Mouse (Mus musculus): Measurements from ENCODE around the gene Sorcs3.

Gene Sorcs3

DNA sequence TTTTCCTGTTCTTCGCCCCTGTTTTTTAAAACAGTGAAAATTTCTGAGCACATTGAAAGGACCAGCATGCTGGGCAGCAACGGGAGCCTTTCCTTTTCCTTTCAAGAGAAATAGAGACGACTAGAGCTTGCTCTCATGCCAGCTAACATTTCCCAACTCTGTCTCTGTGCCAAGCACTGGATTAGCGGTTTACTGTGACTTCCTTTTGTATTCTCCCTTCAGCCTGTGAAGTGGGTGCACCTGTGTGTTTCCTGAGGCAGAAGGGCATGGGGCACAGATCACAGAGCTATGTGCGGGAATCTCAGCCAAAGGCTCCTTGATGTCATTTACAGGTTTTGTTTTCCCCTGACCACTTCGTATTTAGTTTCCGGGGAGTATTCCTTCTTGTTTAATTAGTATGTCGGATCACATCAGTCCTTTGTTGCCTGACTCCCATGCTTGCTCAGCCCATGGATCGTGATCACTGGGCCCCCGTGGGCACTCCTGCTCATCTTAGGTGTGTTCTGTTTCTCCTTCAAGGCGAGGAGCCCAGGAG, 172.2 kb downstream of the Sorcs3 start:
- DNase-seq (ENCODE audit: low spot score), result no peak

DNA sequence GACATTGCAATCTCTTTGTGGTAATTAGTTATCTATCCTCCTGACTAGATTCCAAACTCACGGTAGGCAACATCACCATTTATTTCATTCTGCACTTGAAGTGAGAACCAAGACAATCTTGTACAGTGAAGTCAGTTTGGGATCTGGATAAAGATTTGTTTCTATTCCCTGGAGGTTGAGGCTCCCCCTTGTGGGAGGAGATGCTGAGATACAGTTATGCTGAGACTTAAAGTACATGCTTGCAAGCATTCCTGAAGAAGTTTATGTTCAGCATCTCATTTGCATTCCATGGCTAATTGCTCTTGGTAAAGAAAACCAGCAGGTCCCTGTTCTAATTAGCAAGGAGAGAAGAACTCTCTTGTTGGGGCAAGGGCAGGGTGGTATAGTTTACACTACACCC, 185.7 kb downstream of the Sorcs3 start:
- no peak for DNase-seq (ENCODE audit: low spot score)

DNA sequence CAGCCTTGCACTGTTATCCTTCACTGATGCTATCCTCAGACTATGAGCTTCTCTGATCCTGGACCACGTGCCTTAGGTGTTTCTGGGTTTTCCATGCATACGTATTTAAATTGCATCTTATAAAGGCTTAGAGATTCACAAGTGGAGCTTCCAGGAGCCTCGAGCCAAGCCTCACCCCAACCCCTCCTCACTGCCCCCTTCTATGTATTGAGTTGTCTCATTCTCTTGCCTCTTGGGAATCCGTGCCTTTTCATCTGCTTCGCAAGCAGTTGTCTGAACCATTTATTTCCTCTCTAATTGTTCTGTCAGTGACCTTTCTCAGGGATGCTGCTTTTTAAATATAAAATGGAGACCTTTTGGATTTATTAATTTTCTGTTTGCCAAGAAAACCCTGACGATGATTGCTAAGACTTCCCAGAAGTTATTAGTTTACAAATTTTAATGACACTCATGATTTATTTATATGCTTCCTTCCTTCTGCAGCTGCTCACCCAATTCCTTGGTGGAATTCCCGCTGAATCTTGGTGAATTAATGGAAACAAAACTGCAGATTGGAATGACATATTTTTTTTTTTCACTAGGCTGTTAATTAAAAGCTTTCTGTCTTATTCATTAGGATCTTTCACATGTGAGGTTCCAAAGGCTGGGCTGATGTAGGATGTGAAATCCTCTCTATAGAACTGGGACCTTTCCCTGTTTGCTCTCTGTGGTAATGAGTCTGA, 199.1 kb downstream of the Sorcs3 start:
- DNase-seq (ENCODE audit: low spot score), result no peak

DNA sequence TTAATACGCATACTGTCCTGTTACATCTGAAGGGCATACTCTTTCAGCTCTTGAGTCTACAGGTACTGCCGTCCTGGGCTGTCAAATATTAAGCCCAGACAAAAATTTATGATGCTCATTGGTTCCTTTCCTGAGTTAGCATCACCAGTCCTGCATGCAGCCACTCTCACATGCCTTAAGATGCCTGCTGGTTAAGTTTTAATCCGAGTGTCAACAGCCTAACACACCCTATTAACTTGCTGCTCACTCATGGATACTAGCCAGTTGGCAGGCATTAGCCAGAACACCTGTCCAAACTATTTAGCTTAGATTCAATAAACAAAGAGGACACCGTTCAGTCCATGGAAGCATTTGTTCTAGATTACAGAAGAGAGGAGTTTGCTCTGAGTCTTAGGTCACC, 202.4 kb downstream of the Sorcs3 start:
- DNase-seq (ENCODE audit: low spot score), result no peak

DNA sequence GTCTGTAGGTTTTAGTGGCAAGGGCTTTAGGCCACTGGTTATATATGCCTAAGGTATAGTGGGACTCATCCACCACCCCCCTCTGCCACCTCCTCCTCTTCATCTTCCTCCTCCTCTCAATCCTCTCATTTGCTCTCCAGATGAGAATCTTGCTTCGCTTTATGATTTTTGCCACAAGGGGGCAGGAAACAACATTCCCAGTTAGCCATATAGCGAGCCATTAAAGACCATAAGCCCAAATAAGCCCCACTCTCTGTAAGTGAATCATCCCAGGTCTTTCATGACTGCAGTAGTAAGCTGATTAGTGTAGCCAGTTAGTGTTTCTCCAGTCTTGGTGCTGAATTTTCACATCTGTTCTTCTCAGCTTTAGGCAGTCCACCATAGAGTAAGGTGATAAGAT, 205.5 kb downstream of the Sorcs3 start:
- no peak for DNase-seq (ENCODE audit: low spot score)

- no peak for DNase-seq (ENCODE audit: low spot score)
Observed at GRCm38 (mm10) chr19:48413836-48414235, 208.0 kb downstream of the Sorcs3 start.

DNA sequence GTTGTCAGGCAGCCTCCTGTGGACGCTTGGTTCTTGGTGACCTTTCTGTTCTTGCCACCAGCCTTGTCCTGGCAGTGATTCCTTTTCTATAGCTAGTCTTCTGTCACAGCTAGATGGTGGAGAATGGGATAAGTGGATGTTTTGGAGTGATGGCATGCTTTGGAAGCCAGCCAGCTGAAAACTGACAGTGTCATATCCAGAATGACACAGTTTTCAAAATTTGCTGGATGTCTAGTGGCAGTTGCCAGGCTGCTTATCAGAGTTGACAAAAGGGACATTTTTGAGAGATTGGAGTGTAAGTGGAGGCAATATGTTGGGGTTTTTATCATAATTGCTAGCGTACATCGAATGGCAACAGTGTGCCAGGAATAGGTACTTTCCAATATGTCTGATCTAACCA, 212.5 kb downstream of the Sorcs3 start:
- no peak for DNase-seq (ENCODE audit: low spot score)

- DNase-seq (ENCODE audit: low spot score), result no peak
Observed at GRCm38 (mm10) chr19:48429263-48429662, 223.4 kb downstream of the Sorcs3 start.

DNA sequence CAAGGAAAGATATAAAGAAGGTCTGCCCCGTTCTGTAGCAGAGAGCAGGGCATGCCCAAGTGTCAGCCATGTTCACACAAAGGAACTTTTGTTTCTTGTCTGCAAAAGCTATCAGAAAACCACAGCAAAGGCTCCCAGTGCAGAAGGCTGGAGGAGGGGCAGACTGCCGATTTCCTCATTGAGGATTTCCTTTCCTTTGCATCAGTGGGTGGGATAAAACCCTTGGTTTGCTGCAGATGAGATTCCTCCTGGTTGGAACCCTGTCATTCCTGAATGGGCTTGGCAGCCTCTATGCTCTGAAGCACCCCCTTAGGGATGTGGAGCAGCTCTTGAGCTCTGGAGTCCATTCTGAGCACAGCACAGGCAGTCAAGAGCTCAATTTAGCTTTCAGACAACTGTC, 223.9 kb downstream of the Sorcs3 start:
- DNase-seq (ENCODE audit: low spot score), result no peak

DNA sequence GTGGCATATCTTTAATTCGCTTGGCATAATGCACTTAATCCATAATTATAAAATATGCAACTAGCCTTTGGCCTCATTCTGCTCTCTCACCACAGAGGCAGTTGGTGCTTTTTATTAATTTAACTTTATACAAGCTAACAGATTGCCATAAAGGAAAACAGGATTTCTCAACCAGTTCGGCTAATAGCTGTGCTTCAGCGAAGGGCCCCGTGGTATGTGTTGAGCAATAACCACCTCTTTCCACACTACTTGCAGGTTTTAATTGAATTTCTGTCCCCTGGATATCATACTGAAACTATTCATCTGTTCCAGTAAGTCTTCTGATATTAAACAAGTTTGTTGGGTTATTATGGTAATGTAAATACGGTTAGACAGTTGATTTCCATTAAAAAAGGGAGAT, 224.5 kb downstream of the Sorcs3 start:
- no peak for DNase-seq (ENCODE audit: low spot score)

- DNase-seq (ENCODE audit: low spot score), result no peak
Observed at GRCm38 (mm10) chr19:48438450-48438849, 232.6 kb downstream of the Sorcs3 start.

- DNase-seq (ENCODE audit: low spot score), result no peak
Observed at GRCm38 (mm10) chr19:48461141-48461540, 255.3 kb downstream of the Sorcs3 start.

DNA sequence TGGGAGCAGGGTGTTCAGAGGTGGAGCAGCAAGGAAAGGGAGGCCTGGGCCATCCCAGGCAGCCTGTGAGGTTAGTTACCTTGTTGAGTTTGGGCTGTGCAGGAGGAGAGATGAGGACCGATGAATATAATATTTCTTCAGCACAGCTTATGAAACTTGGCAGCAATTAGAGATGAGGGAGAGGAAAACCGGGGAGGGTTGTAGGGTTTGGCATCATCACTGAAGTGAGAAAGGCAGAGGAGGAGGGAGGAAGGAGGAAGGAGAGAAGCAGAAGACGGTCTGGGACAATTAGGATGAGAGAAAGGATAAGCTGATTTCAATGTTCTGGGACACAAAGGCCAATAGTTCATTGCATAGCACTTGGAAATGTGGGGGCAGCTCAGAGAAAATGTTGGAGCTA, 256.6 kb downstream of the Sorcs3 start:
- no peak for DNase-seq (ENCODE audit: low spot score)

- DNase-seq (ENCODE audit: low spot score), result no peak
Observed at GRCm38 (mm10) chr19:48463494-48463893, 257.7 kb downstream of the Sorcs3 start.

- DNase-seq (ENCODE audit: low spot score), result no peak
Observed at GRCm38 (mm10) chr19:48467471-48467870, 261.6 kb downstream of the Sorcs3 start.

DNA sequence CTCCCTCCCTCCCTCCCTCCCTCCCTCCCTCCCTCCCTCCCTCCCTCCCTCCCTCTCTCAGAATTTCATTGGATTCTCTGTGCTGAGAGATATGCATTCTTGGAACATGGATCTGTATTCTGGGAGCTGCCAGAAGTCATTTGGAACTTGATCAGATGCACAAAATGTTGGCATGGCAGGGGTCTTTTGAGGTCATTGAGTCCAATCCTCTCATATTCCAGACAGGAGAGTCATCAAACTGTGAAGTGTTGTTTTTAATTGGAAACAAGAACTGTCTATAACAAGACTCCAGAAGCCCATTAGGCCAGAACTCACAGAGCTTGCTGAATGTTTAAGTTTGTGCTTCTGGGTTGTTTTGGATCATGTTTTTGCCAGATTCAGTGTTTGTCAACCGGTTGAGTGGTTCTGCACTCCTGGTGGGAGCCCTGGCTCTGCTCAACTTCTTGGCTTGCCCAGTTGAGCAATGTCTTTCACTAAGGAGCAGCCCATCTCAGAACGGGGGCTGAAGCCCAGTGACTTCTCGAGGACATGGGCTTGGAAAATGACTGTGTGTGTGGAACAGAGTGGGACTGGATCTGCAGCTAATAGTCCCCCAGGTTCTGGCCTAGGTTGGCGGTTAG, 264.1 kb downstream of the Sorcs3 start:
- DNase-seq (ENCODE audit: low spot score), result no peak

DNA sequence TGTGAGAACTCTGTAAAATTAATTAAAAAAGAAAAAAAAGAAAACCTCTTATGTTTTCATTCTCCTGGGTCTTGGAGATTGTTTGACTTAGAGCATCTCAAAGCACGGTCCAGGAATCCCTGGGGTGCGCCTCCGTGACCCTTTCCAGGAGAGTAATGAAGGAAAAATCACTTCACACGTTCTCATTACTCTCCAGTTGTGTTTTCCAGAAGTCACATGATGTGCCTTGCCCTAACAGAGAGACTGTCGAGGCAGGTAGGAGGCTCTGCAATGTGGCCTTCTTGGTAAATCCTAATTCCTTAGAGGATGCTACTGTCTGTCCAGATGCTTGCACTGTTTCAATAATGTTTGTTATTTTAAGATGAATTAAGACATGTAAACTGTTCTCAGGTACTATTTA, 266.1 kb downstream of the Sorcs3 start:
- no peak for DNase-seq (ENCODE audit: low spot score)

GRCm38 (mm10) chr19:48475784-48476410, 270.1 kb downstream of the Sorcs3 start:
- DNase-seq (ENCODE audit: low spot score), result no peak

DNA sequence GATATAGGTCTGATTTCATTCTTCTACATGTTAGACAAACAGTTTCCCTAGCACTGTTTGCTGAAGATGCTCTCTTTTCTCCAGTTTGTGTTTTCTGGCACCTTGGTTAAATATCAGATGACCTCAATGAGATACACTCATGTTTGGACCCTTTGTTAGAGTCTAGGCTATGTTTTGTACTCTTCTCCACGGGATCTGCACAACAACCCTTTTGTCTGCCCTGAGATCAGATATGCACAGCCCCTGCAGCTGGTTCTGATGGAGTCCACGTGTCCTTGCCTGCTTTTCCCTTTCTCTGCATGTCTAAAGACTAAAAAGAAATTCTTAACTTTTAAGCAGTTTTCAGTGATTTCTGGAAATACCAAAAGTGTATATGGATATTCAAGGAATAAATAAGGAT, 273.0 kb downstream of the Sorcs3 start:
- DNase-seq (ENCODE audit: low spot score), result no peak

GRCm38 (mm10) chr19:48482946-48483345, 277.1 kb downstream of the Sorcs3 start:
- DNase-seq (ENCODE audit: low spot score), result no peak

GRCm38 (mm10) chr19:48491111-48491510, 285.3 kb downstream of the Sorcs3 start:
- no peak for DNase-seq (ENCODE audit: low spot score)

GRCm38 (mm10) chr19:48503896-48504620, 298.2 kb downstream of the Sorcs3 start:
- DNase-seq (ENCODE audit: low spot score), result no peak

DNA sequence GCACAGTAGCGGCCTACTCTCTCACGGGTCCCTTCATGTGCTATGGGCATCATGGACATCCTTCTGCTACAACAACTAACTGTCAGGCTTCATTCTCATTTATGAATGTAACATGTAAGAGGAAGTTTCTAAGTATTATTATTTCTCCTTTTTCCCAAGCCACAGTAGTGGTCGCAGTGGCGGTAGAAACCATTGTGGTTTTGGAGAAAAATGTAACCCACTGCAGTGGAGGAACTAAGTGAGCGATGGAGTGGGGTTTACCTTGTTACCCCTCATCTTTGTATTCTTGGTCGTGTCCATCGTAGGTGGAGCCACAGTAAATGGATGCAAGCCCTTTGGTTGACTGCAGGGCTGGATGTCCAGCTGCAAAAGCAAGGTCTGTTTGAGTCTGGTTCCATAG, 318.0 kb downstream of the Sorcs3 start:
- no peak for DNase-seq (ENCODE audit: low spot score)
